Mouse (Mus musculus) CD4-positive helper T cell, adult 2 months (primary cell): ENCODE results near the gene Hspb11.

ENCODE experiments used
- DNase-seq: peaks from one replicate; pipeline ENCODE4 v3.0.0-alpha.2; 2012; ENCODE audit warnings: low read depth, missing footprints, low spot score

The Hspb11 gene

GRCm38 (mm10) chr4:107306966-107307365 lies 53.6 kb downstream of the Hspb11 start, which contains the start of gene Dio1:
Dio1 (minus strand) TSS chr4:107307169.
- no peak for DNase-seq

DNA sequence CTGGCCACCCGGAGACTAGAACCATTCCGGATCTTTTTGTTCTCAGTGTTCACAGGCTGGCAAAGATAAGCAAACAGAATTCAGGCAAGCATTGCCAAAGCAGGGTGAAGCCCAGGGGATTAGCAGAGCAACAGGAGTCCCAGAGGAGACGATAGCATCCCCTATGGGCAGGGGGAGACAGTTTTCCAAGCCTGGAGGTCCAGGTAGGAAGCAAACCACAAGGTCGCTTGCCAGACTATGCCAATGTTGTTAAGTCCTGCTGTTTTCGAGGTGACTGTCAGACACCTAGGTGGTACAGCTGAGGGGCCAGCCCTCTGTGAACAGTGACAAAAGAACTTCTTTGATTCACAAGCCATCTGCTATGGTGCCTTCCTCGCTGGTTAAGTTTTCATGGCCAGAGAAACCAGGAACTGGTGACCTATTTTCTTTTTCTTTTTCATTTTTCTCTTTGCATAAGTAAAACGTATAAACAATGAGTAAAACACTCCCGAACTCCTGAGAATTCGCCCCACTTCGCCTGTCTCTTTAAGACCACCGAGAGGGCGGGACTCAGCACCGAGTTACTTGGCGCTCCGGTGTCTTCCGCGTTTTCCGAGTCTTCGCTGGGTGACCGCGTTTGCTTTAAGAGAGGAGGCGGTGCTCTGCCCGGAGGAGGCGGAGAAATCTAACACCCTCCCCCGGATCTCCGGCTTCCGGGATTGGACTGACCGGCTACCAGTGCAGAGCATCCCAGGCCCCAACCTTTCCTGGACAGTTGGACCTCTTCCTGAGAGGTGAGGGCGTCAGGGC lies 60.5 kb downstream of the Hspb11 start, which contains the start of gene Yipf1:
TSS of gene Yipf1 (plus strand) at position 674 of the 789 bp plus-strand sequence.
- DNase-seq = peak; percentile 88

- DNase-seq = no peak
Measured at GRCm38 (mm10) chr4:107314479-107314805, 61.0 kb downstream of the Hspb11 start.

- no peak for DNase-seq
Measured at GRCm38 (mm10) chr4:107318646-107319045, 65.3 kb downstream of the Hspb11 start.

GRCm38 (mm10) chr4:107321041-107321440 lies 67.6 kb downstream of the Hspb11 start:
- no peak for DNase-seq

DNA sequence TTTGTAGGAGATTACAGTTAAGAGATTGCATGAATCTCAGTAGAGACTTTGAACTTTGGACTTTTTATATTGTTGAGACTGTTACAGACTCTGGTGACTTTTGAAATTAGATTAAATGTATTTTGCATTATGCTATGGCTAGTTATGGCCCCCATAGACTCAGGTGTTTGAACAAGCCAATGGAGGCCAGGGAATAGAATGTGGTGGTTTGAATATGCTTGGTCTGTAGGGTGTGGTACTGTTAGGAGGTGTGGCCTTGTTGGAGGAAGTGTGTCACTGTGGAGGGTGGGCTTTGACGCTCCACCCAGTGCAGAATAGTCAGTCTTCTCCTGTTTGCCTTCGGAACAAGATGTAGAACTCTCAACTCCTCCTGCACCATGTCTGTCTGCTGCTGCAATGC lies 69.7 kb downstream of the Hspb11 start:
- no peak for DNase-seq

DNA sequence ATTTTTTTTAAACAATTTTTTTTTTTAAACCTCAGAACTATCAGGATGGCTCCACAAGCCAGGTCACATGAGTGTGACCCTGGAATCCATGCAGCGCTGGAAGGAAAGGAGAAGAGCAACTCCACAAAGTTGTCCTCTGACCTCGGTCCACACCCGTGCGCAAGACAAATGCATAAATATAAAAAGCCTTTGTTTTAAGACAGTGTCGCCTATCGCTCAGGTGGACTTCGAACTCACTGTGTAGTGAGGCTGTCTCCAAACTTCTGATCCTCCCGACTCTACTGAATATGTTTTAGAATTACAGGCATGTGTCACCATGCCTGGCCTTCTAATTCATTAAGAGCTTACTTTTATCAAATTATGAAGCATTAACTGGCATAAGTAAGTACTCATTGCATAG lies 75.1 kb downstream of the Hspb11 start:
- DNase-seq = no peak
